Mouse (Mus musculus): ENCODE measurements around the gene Rbfox2.

- no peak for TF ChIP-seq CTCF (IDR thresholded peaks at IDR 0.05; ENCODE audit: borderline replicate concordance, insufficient read depth, low read depth, low read length)
- no peak for TF ChIP-seq POLR2A (IDR thresholded peaks at IDR 0.05; ENCODE audit: borderline replicate concordance, insufficient read depth, low read length)
Measured at GRCm38 (mm10) chr15:77202223-77202622, 104.6 kb downstream of the Rbfox2 start.

Data from cerebellum, adult 2 months (tissue).